Mouse (Mus musculus) cerebellum, adult 2 months (tissue): ENCODE measurements around the gene Fam234b. TPM values are rescaled to one million over a fixed set of nuclear protein-coding genes. Genes with fewer than 3 reads are reported as not detected.

Experiments used
- DNase-seq, 2 experiments: peaks; one replicate each; pipeline ENCODE4 v3.0.0; 2021
- H3K27ac ChIP-seq: fragments of 200-500 bp; 2 replicates; pipeline ENCODE4 v1.5.1; 2012; ENCODE audit warnings: low read length, control low read depth, inconsistent platforms; ENCODE audit not compliant: insufficient read depth
- H3K27me3 ChIP-seq: fragments of 200-500 bp; 2 replicates; pipeline ENCODE4 v1.6.1; 2012; ENCODE audit warnings: inconsistent platforms, mild to moderate bottlenecking, low read length, moderate library complexity; ENCODE audit not compliant: control insufficient read depth, insufficient read depth
- H3K4me1 ChIP-seq: fragments of 200-500 bp; 2 replicates; pipeline ENCODE4 v1.6.1; 2011; ENCODE audit warnings: low read length; ENCODE audit not compliant: control insufficient read depth, insufficient read depth
- H3K4me3 ChIP-seq: fragments of 200-500 bp; replicated peaks from 2 replicates; pipeline ENCODE3; 2011; ENCODE audit warnings: mild to moderate bottlenecking, low read depth, low read length, control low read depth; ENCODE audit not compliant: insufficient read depth
- CTCF ChIP-seq: fragments of 200-500 bp; IDR thresholded peaks from 2 replicates; pipeline ENCODE4 v1.5.1; 2011; ENCODE audit warnings: low read depth, mild to moderate bottlenecking, control low read depth, low read length, moderate library complexity, borderline replicate concordance; ENCODE audit not compliant: insufficient read depth
- POLR2A ChIP-seq: fragments of 200-500 bp; IDR thresholded peaks from 2 replicates; pipeline ENCODE4 v1.6.1; 2011; ENCODE audit warnings: low read length, control low read depth, borderline replicate concordance; ENCODE audit not compliant: insufficient read depth
- WGBS: fragments of 180-500 bp; shearing (Covaris S2); methylation state at CpG from one replicate; pipeline ENCODE4 v1.1.7; 2018; 5-methylcytosine and 5-hydroxymethylcytosine counted together
- polyA plus RNA-seq: library from polyadenylated mRNA; depleted of rRNA; stranded (reverse); fragments of >200 nt; gene quantifications from 2 replicates; pipeline ENCODE4 v1.2.3, GENCODE M21; 2012

Fam234b gene
- polyA plus RNA-seq, 1 experiment = 118 TPM

DNA sequence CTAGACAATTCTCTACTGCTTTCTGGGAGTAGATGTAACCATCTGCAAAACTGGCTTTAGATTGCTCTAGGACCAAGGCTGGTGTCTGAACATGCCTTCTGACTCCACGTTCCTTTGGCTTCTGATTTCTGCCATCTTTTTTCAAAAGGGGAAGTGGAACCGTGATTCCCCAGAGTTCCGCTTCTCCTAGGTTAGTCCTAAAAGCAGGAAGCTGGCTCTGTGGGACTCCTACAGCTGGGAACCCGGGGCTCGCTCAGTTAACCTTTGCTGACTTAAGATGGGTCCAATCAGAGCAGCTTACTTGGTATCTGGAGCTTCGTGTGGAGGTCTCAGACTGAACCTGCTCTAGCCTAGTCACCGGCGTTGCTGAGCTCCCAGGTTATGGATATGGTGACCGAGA, 63.3 kb downstream of the Fam234b start:
- no peak for TF ChIP-seq CTCF
- no peak for TF ChIP-seq POLR2A
- Histone ChIP-seq H3K27ac (no peak overlapping the region), H3K4me3 (no peak overlapping the region), H3K4me1 (no peaks in the 10 kb centered on the region), H3K27me3 (no peaks in the 10 kb centered on the region)
- DNase-seq = no peak
- 93% methylated on average over 9 of the region's 9 CpGs for WGBS

- 76% methylated on average over 2 of the region's 2 CpGs for WGBS
- Histone ChIP-seq H3K27me3 (no peaks in the 10 kb centered on the region), H3K27ac (no peak overlapping the region), H3K4me3 (no peak overlapping the region), H3K4me1 (no peaks in the 10 kb centered on the region)
- no peak for DNase-seq
- no peak for TF ChIP-seq POLR2A
- no peak for TF ChIP-seq CTCF
Observed at GRCm38 (mm10) chr6:135262565-135262964, 64.8 kb downstream of the Fam234b start.

DNA sequence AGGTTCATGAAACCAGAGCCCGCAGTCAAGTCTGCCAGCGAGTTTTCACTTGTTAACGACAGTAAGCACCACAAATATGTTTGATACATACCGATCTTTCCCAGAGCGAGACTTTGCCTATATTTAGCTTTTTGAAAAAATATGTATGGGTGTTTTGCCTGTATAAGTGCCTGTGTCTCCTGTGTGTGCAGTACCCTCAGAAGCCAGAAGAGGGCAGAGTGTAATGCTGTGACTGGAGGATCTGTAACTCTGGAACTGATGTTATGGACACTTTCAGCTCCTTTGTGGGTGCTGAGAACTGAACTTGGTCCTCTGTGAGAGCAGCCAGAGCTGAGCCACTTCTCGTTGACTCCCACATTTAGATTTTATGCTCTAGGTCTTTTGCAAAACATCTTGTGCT, 66.4 kb downstream of the Fam234b start:
- WGBS = 99% methylated on average over 6 of the region's 6 CpGs
- DNase-seq = no peak
- TF ChIP-seq POLR2A = no peak
- TF ChIP-seq CTCF = no peak
- H3K27ac ChIP-seq = no peak overlapping the region
- H3K4me1 ChIP-seq = no peaks in the 10 kb centered on the region
- H3K27me3 ChIP-seq = no peaks in the 10 kb centered on the region
- H3K4me3 ChIP-seq = no peak overlapping the region

- H3K4me1 ChIP-seq = no peaks in the 10 kb centered on the region
- 95% methylated on average over 1 of the region's 1 CpGs for WGBS
- no peaks in the 10 kb centered on the region for H3K27me3 ChIP-seq
- no peak overlapping the region for H3K4me3 ChIP-seq
- H3K27ac ChIP-seq = no peak overlapping the region
- DNase-seq = no peak
- TF ChIP-seq POLR2A = no peak
- TF ChIP-seq CTCF = no peak
Observed at GRCm38 (mm10) chr6:135266056-135266455, 68.3 kb downstream of the Fam234b start.

DNA sequence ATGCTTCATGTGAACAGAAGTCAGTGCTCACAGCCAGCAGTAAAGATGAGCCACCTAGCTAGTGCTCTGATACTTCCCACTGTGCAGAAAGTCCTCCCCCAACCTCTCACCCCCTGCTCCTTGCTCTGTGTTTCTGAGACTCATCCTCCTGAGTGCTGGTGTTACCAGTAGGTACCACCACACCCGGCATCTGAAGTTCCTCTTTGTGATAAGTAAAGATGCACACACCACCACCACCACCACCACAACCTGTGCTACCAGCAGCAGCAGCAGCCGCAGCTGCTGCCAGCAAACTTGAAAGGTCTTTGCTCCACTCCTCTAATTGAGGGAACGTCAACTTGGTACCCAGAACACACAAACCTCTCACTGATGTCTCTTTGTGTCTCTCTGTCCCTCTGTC, 69.4 kb downstream of the Fam234b start:
- TF ChIP-seq CTCF = no peak
- no peak for TF ChIP-seq POLR2A
- 86% methylated on average over 3 of the region's 3 CpGs for WGBS

DNA sequence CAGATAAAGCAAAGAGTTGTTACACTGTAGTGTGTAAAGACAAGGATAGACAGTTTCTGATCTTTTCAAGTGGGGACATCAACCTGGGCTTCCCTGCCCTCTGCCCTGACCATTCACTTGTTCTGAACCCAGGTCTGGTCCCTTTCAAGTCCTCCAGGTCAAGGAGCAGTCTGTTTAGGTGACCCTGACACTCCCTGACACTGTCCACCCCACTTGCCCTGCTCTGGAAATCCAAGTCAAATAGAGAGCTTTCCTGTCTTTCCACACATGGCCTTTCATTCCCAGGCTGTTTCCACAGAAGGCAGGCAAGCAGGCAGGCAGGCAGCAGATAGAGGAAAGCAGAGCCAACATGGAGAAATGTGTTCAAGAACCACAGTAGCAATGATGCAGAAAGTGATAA, 70.6 kb downstream of the Fam234b start:
- no peaks in the 10 kb centered on the region for H3K27me3 ChIP-seq
- H3K4me1 ChIP-seq = no peaks in the 10 kb centered on the region
- no peak overlapping the region for H3K27ac ChIP-seq
- no peak for TF ChIP-seq CTCF
- TF ChIP-seq POLR2A = no peak
- no peak overlapping the region for H3K4me3 ChIP-seq
- no peak for DNase-seq

More for the DNA sequence above, 69.4 kb downstream of the Fam234b start:
- Histone ChIP-seq H3K27me3 (no peaks in the 10 kb centered on the region), H3K4me1 (no peaks in the 10 kb centered on the region), H3K27ac (no peak overlapping the region), H3K4me3 (no peak overlapping the region)
- no peak for DNase-seq

GRCm38 (mm10) chr6:135269626-135270025, 71.8 kb downstream of the Fam234b start:
- 46% methylated on average over 6 of the region's 6 CpGs for WGBS
- no peaks in the 10 kb centered on the region for H3K27me3 ChIP-seq
- no peaks in the 10 kb centered on the region for H3K4me1 ChIP-seq
- H3K27ac ChIP-seq = no peak overlapping the region
- H3K4me3 ChIP-seq = no peak overlapping the region
- TF ChIP-seq POLR2A = no peak
- TF ChIP-seq CTCF = no peak
- DNase-seq = no peak

DNA sequence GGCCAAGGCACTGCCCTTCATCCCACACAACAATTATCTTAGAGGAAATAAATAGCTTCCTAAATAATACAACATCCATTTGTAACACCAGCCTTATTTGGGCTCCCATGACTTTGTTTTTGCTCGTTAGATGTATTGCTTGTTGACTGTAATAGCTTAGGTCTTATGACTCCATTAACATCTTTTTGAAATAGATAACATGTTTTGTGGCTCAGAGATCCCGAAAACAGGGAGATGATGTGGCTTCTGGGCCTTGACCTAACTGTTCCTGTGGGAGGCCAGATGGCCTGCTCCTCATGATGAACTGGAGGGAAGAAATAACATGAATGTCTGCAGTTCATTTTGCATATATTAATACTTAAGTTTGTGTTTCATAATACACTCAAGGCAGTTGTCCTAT, 74.0 kb downstream of the Fam234b start:
- TF ChIP-seq CTCF (no peak), POLR2A (no peak)
- DNase-seq = no peak
- Histone ChIP-seq H3K27me3 (no peaks in the 10 kb centered on the region), H3K4me3 (no peak overlapping the region), H3K4me1 (no peaks in the 10 kb centered on the region), H3K27ac (no peak overlapping the region)
- 53% methylated on average over 2 of the region's 2 CpGs for WGBS

DNA sequence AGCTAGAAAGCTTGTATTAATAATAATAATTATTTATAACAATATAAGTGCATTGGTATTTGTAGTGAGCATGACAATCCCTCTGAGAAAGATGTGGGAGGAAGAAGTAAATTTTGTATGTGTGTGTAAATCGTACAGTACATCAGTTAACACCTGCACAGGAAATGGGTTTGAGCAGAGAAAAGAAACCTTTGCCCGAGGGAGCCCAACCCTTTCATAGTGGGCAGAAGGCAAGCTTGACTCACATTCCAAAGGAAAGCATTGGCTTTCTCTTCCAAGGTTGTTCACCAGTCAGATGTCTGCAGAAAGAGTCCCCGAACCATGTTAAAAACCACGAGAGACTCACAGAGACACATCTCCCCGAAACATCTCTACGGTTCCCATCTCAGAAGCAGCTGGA, 75.3 kb downstream of the Fam234b start:
- Histone ChIP-seq H3K4me3 (no peak overlapping the region), H3K4me1 (no peaks in the 10 kb centered on the region), H3K27ac (no peak overlapping the region), H3K27me3 (no peaks in the 10 kb centered on the region)
- DNase-seq = no peak
- TF ChIP-seq CTCF (no peak), POLR2A (no peak)
- 94% methylated on average over 6 of the region's 6 CpGs for WGBS
